Mouse (Mus musculus): Measurements from ENCODE around the gene 4930404N11Rik. TPM values are rescaled to one million over a fixed set of nuclear protein-coding genes. Genes with fewer than 3 reads are reported as not detected.
A peak's percentile ranks its signal among the peaks of the same experiment; 100 is the strongest.

The 4930404N11Rik gene
- 2.9 and 3.0 TPM in 2 replicates for polyA plus RNA-seq (2015; fragmentation: Nextera tagmentation; extraction: Ambion mirVana)

DNA sequence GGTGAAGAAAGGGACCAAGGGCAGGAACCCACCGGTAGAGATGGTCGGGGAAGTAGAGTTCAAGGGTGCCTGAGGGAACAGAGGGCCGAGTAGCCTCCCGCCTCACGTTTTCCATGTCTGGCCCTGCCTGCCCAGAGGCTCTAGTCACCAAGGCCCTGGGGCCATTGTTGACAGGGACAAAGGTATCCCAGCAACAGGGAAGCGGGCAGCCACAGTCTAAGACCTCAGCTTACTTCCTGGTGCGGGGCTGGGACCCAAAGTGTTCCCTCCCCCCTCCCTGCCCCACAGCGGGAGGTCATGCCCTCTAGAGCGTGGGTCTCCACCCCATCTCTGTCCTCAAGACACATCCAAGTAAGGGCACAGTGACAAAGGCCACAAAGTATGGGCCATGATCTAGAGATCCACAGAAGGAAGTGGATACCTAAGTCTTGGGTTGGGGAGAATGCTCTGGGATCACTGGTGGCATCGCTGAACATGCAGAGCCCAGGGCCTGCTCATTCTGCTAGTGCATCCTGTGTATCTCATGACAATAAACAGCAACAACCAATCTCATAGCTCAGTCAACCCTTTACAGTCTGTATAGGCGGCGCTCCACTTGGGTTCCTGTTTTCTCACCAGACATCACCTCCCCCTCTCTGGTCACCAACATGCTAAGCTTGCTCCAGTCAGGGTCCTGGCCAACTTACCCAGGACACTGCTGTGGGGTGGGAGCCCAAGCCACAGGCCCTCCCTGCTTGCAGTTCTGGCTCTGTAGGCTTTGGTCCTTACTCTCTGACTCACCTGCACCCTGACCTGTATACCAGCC, at the start of gene 4930404N11Rik:
4930404N11Rik (minus strand) TSS at position 145 of the 805 bp plus-strand sequence.
- peaks cover 35% of the 10 kb centered on the region for H3K36me3 ChIP-seq (ENCODE audit: control insufficient read depth, insufficient read depth, low read length)
- peak within 1 kb of the TSS; percentile 65 for H3K9ac ChIP-seq (ENCODE audit: low read length)
- H3K27me3 ChIP-seq (ENCODE audit: control insufficient read depth, insufficient read depth, low read length): peaks cover 10% of the 10 kb centered on the region; the same call in 1 of the 2 replicates
- H3K4me1 ChIP-seq (ENCODE audit: control insufficient read depth, insufficient read depth, low read length): peaks cover 48% of the 10 kb centered on the region
- H3K27ac ChIP-seq (ENCODE audit: low read length): peak within 1 kb of the TSS; percentile 31
- peak within 1 kb of the TSS; percentile 61 for H3K4me2 ChIP-seq (ENCODE audit: low read depth, low read length)
- no peaks in the 10 kb centered on the region for H3K9me3 ChIP-seq (replicated peaks; ENCODE audit: control insufficient read depth, low read length)
- peak within 1 kb of the TSS; percentile 37 for H3K4me3 ChIP-seq (replicated peaks; ENCODE audit: low read length)
- WGBS: 32% methylated on average over 12 of the region's 12 CpGs
- peak; percentile 15; the same call in 1 of the 2 replicates for ATAC-seq (ENCODE audit: insufficient read depth, low FRiP score)

DNA sequence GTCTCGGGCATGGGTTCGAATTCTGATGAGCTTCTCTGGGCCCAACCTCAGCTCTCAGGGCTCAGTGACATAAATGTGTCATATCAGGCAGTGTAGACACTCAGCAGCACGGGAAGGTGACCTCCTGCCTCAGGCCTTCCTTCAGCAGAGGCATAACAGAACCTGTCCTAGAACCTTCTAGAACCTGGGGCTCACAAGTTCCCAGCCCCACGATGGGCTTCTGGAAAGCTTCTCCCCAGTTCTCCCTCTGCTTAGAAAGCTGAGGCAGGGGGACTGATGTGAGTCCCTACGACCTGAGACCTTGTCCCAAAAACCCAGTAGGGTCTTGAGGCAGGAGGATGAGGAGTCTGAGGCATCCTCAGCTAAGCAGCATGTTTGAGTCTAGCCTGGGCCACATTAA, 49.5 kb upstream of the 4930404N11Rik start:
- no peak overlapping the region for H3K4me2 ChIP-seq (ENCODE audit: low read depth, low read length)

DNA sequence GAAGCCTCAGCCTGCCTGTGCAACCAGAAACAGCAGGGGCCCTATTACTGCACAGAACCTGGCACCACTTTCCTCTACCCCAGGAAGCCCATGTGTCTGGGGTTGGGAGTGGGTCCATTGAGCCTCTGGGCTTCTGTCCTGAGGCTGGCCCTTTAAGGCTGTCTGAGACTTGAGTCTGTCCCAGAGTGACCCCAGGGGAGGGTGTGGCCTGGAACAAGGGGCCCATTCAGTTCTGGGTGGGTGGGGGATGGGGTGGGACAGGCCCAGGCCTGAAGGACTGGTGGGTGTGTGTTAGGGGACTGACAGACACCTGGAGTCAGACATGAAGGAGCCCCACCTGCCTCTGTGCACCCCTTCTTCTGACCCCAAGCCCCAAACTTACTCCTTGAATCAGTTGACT, 49.1 kb upstream of the 4930404N11Rik start:
- Histone ChIP-seq H3K27ac (ENCODE audit: low read length) (peak overlapping the region; percentile 94), H3K9ac (ENCODE audit: low read length) (peak overlapping the region; percentile 62), H3K27me3 (ENCODE audit: control insufficient read depth, insufficient read depth, low read length) (no peaks in the 10 kb centered on the region), H3K4me1 (ENCODE audit: control insufficient read depth, insufficient read depth, low read length) (peaks cover 86% of the 10 kb centered on the region), H3K4me3 (replicated peaks; ENCODE audit: low read length) (no peak overlapping the region), H3K9me3 (replicated peaks; ENCODE audit: control insufficient read depth, low read length) (no peaks in the 10 kb centered on the region), H3K4me2 (ENCODE audit: low read depth, low read length) (peak overlapping the region; percentile 45; the same call in 1 of the 2 replicates), H3K36me3 (ENCODE audit: control insufficient read depth, insufficient read depth, low read length) (no peaks in the 10 kb centered on the region; the same call in none of the 2 replicates)
- ATAC-seq (ENCODE audit: insufficient read depth, low FRiP score): no peak

More for the DNA sequence above, 49.5 kb upstream of the 4930404N11Rik start:
- peak overlapping the region; percentile 53; the same call in 1 of the 2 replicates for H3K27ac ChIP-seq (ENCODE audit: low read length)
- H3K9ac ChIP-seq (ENCODE audit: low read length): peak overlapping the region; percentile 14; the same call in 1 of the 2 replicates
- H3K27me3 ChIP-seq (ENCODE audit: control insufficient read depth, insufficient read depth, low read length): no peaks in the 10 kb centered on the region
- H3K9me3 ChIP-seq (replicated peaks; ENCODE audit: control insufficient read depth, low read length): no peaks in the 10 kb centered on the region
- ATAC-seq (ENCODE audit: insufficient read depth, low FRiP score): no peak
- H3K4me1 ChIP-seq (ENCODE audit: control insufficient read depth, insufficient read depth, low read length): peaks cover 84% of the 10 kb centered on the region
- no peaks in the 10 kb centered on the region; the same call in none of the 2 replicates for H3K36me3 ChIP-seq (ENCODE audit: control insufficient read depth, insufficient read depth, low read length)
- WGBS: 79% methylated on average over 5 of the region's 5 CpGs
- H3K4me3 ChIP-seq (replicated peaks; ENCODE audit: low read length): no peak overlapping the region

DNA sequence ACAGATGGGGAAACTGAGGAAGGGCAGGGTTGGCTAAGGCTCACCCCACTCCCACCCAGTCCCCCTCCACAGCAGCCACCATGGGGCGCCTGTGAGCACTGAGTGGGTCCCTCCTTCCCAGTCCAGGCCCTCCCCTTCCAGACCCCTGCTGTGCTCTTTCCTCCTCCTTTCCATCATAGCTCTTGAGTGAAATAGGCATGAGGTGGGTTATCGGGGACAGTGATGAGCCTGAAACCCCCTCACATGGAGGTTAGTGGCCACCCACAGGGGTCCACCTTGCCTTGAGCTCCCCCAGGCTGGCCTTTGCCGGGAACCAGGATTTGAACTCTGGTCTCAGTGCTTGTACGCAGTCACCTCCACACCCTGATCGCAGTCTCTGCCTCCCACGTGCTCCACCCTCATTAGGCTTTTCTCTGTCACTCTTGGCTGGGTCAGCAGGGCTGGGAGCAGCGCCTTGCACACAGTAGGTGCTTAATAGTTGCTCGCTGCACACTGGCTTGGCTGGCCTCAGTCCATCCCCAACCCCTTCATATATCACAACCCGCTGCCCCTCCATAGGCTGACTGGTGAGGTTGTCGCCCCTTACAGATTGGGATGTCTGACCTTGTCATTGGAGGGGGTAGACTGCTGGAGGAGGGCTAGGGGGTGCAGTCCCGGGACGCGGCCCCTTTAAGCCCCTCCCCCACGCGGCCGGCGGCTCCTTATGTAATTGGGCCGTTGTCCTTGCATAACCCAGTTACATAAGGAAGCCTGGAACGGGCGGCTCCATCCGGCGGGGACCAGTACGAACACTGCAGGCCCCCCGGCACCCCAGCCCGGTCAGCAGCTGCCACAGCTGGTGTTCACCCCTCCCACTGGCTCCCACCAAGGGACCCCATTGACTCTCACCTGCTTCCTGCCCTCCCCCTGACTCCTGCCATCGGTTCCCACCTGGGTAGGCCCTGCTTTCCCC, 48.0 kb upstream of the 4930404N11Rik start:
- Histone ChIP-seq H3K4me1 (ENCODE audit: control insufficient read depth, insufficient read depth, low read length) (peaks cover 87% of the 10 kb centered on the region), H3K4me3 (replicated peaks; ENCODE audit: low read length) (peak overlapping the region; percentile 16; the same call in 1 of the 2 replicates), H3K9me3 (replicated peaks; ENCODE audit: control insufficient read depth, low read length) (no peaks in the 10 kb centered on the region), H3K36me3 (ENCODE audit: control insufficient read depth, insufficient read depth, low read length) (no peaks in the 10 kb centered on the region; the same call in 1 of the 2 replicates), H3K27me3 (ENCODE audit: control insufficient read depth, insufficient read depth, low read length) (no peaks in the 10 kb centered on the region), H3K27ac (ENCODE audit: low read length) (peak overlapping the region; percentile 94), H3K4me2 (ENCODE audit: low read depth, low read length) (peak overlapping the region; percentile 45), H3K9ac (ENCODE audit: low read length) (peak overlapping the region; percentile 62)
- 24% methylated on average over 26 of the region's 26 CpGs for WGBS
- ATAC-seq (ENCODE audit: insufficient read depth, low FRiP score): peak; percentile 9; the same call in 1 of the 2 replicates

DNA sequence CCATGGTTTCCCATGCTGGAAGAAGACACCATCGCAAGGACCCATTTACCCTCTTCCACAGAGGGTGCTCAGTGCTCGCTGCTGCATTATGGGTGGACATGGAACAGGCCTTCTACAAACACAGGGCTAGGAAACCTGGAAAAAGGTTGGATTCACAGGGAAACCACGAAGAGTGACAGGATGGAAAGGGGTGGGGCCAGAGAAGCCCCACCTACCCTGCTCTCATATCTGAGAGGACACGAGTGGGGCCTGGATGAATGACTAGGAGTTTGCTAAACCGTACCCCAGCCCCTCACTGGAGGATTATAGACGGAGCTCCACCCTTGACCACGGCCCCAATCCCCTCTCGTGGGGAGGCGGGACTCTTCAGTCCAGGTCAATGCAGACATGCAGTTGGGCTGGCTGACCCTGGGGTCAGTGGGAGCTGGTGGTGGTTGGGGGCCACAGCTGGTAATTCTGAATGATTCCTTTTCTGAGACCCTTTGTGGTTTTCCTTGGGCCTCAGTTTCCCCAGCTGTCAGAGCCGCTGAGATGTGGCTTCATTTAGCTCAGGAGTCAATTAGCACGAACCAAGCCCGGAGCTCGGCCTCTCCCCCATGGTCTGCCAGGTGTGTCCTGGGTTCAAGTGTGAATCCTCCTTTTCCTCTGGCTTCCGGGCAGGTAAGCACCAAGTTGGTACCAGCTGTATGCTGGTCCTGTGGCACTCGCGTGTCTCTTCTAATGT, 47.1 kb upstream of the 4930404N11Rik start:
- ATAC-seq (ENCODE audit: insufficient read depth, low FRiP score): no peak
- Histone ChIP-seq H3K36me3 (ENCODE audit: control insufficient read depth, insufficient read depth, low read length) (peaks cover 3% of the 10 kb centered on the region), H3K4me3 (replicated peaks; ENCODE audit: low read length) (no peak overlapping the region), H3K4me1 (ENCODE audit: control insufficient read depth, insufficient read depth, low read length) (peaks cover 94% of the 10 kb centered on the region), H3K9me3 (replicated peaks; ENCODE audit: control insufficient read depth, low read length) (no peaks in the 10 kb centered on the region), H3K4me2 (ENCODE audit: low read depth, low read length) (peak overlapping the region; percentile 22; the same call in 1 of the 2 replicates), H3K27ac (ENCODE audit: low read length) (peak overlapping the region; percentile 94), H3K9ac (ENCODE audit: low read length) (peak overlapping the region; percentile 65; the same call in 1 of the 2 replicates), H3K27me3 (ENCODE audit: control insufficient read depth, insufficient read depth, low read length) (no peaks in the 10 kb centered on the region)
- 68% methylated on average over 16 of the region's 16 CpGs for WGBS

DNA sequence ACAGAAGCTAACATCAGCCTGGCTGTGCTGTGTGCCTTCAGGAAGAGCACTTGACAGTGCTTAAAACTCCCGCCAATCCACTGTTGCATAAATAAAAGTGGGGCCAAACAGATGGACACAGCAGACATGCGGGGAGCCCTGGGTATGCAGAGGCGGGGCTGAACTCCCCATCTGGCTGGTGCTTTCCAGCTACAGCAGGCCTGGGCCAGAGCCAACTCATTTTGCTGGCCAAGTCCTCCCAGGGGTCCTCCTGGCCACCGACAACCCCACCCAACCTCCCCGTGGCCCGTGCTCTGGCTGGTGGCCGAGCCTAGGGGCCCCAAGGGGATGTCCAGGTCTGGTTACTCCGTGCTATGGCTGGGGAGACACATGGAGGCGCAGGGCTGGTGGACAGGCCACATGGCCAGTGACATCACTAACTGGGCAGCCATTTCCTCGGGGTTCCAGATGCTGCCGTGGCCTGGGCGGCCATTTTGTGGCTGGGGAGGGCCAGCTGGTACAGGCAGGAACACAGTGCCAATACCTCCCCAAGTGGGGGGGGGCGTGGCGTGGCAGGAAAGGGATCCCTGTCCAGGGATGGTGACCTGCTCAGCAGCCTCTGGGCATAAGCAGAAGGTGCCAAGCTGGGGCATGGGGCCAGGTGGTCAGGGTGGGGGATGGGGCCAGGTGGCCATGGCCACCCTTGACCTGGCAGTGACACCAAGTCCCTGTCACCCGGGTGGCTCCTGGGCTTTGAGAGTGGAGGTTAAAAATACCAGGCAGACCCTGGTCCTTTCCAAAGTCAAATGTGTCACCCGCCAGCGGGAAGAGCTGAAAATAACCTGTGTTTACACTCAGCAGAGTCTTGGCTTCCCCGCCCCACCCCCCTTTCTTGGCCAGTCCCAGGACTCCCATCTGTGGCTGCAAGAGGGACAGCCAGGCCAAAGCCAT, 46.1 kb upstream of the 4930404N11Rik start:
- Histone ChIP-seq H3K27ac (ENCODE audit: low read length) (peak overlapping the region; percentile 94), H3K4me2 (ENCODE audit: low read depth, low read length) (peak overlapping the region; percentile 22), H3K9ac (ENCODE audit: low read length) (peak overlapping the region; percentile 65), H3K4me3 (replicated peaks; ENCODE audit: low read length) (no peak overlapping the region), H3K36me3 (ENCODE audit: control insufficient read depth, insufficient read depth, low read length) (peaks cover 3% of the 10 kb centered on the region), H3K27me3 (ENCODE audit: control insufficient read depth, insufficient read depth, low read length) (no peaks in the 10 kb centered on the region), H3K4me1 (ENCODE audit: control insufficient read depth, insufficient read depth, low read length) (peaks cover 94% of the 10 kb centered on the region), H3K9me3 (replicated peaks; ENCODE audit: control insufficient read depth, low read length) (no peaks in the 10 kb centered on the region)
- WGBS: 44% methylated on average over 18 of the region's 18 CpGs
- peak; percentile 7 for ATAC-seq (ENCODE audit: insufficient read depth, low FRiP score)

DNA sequence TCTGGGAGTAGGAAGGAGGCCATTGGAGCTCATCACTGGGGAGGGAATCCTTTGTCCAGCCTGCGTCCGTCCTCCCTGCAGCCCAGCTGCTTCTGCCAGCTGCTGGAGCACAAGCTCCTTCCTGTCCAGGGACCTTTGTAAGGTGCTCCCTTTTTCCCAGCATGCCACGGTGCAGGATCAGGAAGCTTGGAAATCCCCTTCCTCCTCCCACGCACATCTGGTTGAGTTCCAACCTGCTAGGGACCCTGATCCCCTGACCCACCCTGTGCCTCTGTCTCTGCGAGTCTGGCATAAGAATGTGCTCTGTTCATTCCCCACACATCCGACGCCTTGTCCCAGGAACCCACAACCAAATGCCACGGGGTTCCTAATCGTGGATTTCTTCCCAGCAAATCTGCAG, 45.4 kb upstream of the 4930404N11Rik start:
- 64% methylated on average over 9 of the region's 9 CpGs for WGBS
- H3K4me2 ChIP-seq (ENCODE audit: low read depth, low read length): no peak overlapping the region

More for the DNA sequence above, 45.4 kb upstream of the 4930404N11Rik start:
- peak overlapping the region; percentile 94 for H3K27ac ChIP-seq (ENCODE audit: low read length)
- no peaks in the 10 kb centered on the region for H3K27me3 ChIP-seq (ENCODE audit: control insufficient read depth, insufficient read depth, low read length)
- no peak overlapping the region; the same call in 1 of the 2 replicates for H3K9ac ChIP-seq (ENCODE audit: low read length)
- H3K4me3 ChIP-seq (replicated peaks; ENCODE audit: low read length): no peak overlapping the region
- ATAC-seq (ENCODE audit: insufficient read depth, low FRiP score): no peak
- H3K9me3 ChIP-seq (replicated peaks; ENCODE audit: control insufficient read depth, low read length): no peaks in the 10 kb centered on the region
- peaks cover 8% of the 10 kb centered on the region for H3K36me3 ChIP-seq (ENCODE audit: control insufficient read depth, insufficient read depth, low read length)
- H3K4me1 ChIP-seq (ENCODE audit: control insufficient read depth, insufficient read depth, low read length): peaks cover 91% of the 10 kb centered on the region
